Mouse (Mus musculus) thymus, adult 2 months (tissue): Measurements from ENCODE around the gene Rgs6. TPM values are rescaled to one million over a fixed set of nuclear protein-coding genes. Genes with fewer than 3 reads are reported as not detected.

ENCODE experiments used
- DNase-seq: peaks from one replicate; pipeline ENCODE4 v3.0.0; 2021
- H3K27ac ChIP-seq: fragments of 200-500 bp; 2 replicates; pipeline ENCODE4 v1.5.1; 2012; ENCODE audit warnings: low read length, control low read depth; ENCODE audit not compliant: control insufficient read depth, insufficient read depth
- H3K27me3 ChIP-seq: fragments of 200-500 bp; 2 replicates; pipeline ENCODE4 v1.6.1; 2012; ENCODE audit warnings: mild to moderate bottlenecking, low read length, moderate library complexity, mixed read lengths; ENCODE audit not compliant: control insufficient read depth, insufficient read depth
- H3K36me3 ChIP-seq: fragments of 200-500 bp; 2 replicates; pipeline ENCODE4 v1.6.1; 2012; ENCODE audit warnings: mild to moderate bottlenecking, low read length, moderate library complexity; ENCODE audit not compliant: control insufficient read depth, insufficient read depth
- H3K4me1 ChIP-seq: fragments of 200-500 bp; replicated peaks from 2 replicates; pipeline ENCODE4 v1.6.1; 2012; ENCODE audit warnings: low read length; ENCODE audit not compliant: control insufficient read depth, insufficient read depth
- H3K4me3 ChIP-seq: fragments of 200-500 bp; 2 replicates; pipeline ENCODE4 v1.5.1; 2012; ENCODE audit warnings: mild to moderate bottlenecking, low read length, control low read depth, moderate library complexity; ENCODE audit not compliant: control insufficient read depth, insufficient read depth
- CTCF ChIP-seq: fragments of 200-500 bp; IDR thresholded peaks from 2 replicates; pipeline ENCODE4 v1.5.1; 2012; ENCODE audit warnings: mild to moderate bottlenecking, control low read depth, low read length, moderate library complexity, borderline replicate concordance; ENCODE audit not compliant: control insufficient read depth, poor library complexity, insufficient read depth; ENCODE audit errors: extremely low read depth
- POLR2A ChIP-seq: fragments of 200-500 bp; IDR thresholded peaks from 2 replicates; pipeline ENCODE4 v1.6.1; 2012; ENCODE audit warnings: mild to moderate bottlenecking, low read length, control low read depth, moderate library complexity; ENCODE audit not compliant: control insufficient read depth, poor library complexity, insufficient read depth; ENCODE audit errors: extremely low read depth
- WGBS: fragments of 180-500 bp; shearing (Covaris S2); methylation state at CpG from one replicate; pipeline ENCODE4 v1.1.7; 2018; 5-methylcytosine and 5-hydroxymethylcytosine counted together
- polyA plus RNA-seq: library from polyadenylated mRNA; depleted of rRNA; stranded (reverse); fragments of >200 nt; gene quantifications from 2 replicates; pipeline ENCODE4 v1.2.3, GENCODE M21; 2012

Rgs6 gene
- polyA plus RNA-seq, 1 experiment, result 0.46 TPM

GRCm38 (mm10) chr12:82865686-82866085 lies 277.6 kb downstream of the Rgs6 start:
- H3K36me3 ChIP-seq, result no peaks in the 10 kb centered on the region
- WGBS, result 82% methylated on average over 2 of the region's 2 CpGs
- no peak for DNase-seq
- no peaks in the 10 kb centered on the region for H3K4me1 ChIP-seq
- no peak overlapping the region for H3K27ac ChIP-seq
- TF ChIP-seq CTCF, result no peak
- no peak for TF ChIP-seq POLR2A
- no peak overlapping the region for H3K4me3 ChIP-seq
- H3K27me3 ChIP-seq, result no peaks in the 10 kb centered on the region

GRCm38 (mm10) chr12:82880711-82881110 lies 292.6 kb downstream of the Rgs6 start:
- WGBS, result 87% methylated on average over 5 of the region's 5 CpGs
- no peak for DNase-seq
- Histone ChIP-seq H3K27ac (no peak overlapping the region), H3K36me3 (no peaks in the 10 kb centered on the region), H3K27me3 (no peaks in the 10 kb centered on the region), H3K4me3 (no peak overlapping the region), H3K4me1 (no peaks in the 10 kb centered on the region)
- TF ChIP-seq POLR2A, result no peak
- no peak for TF ChIP-seq CTCF

- H3K27me3 ChIP-seq, result no peaks in the 10 kb centered on the region
- DNase-seq, result no peak
- H3K36me3 ChIP-seq, result no peaks in the 10 kb centered on the region
- no peaks in the 10 kb centered on the region for H3K4me1 ChIP-seq
- no peak overlapping the region for H3K27ac ChIP-seq
- no peak overlapping the region for H3K4me3 ChIP-seq
- TF ChIP-seq POLR2A (no peak), CTCF (no peak)
- WGBS, result 100% methylated on average over 1 of the region's 1 CpGs
These were observed 295.0 kb downstream of the Rgs6 start for GRCm38 (mm10) chr12:82883079-82883478.

GRCm38 (mm10) chr12:82894971-82895838 lies 307.1 kb downstream of the Rgs6 start:
- no peaks in the 10 kb centered on the region for H3K4me1 ChIP-seq
- no peaks in the 10 kb centered on the region for H3K36me3 ChIP-seq
- no peak for TF ChIP-seq CTCF
- WGBS, result 87% methylated on average over 6 of the region's 6 CpGs
- H3K27me3 ChIP-seq, result no peaks in the 10 kb centered on the region
- no peak for DNase-seq
- no peak overlapping the region for H3K27ac ChIP-seq
- no peak overlapping the region for H3K4me3 ChIP-seq

- 81% methylated on average over 1 of the region's 1 CpGs for WGBS
- Histone ChIP-seq H3K4me3 (no peak overlapping the region), H3K27me3 (no peaks in the 10 kb centered on the region), H3K27ac (no peak overlapping the region), H3K36me3 (no peaks in the 10 kb centered on the region), H3K4me1 (no peaks in the 10 kb centered on the region)
- no peak for DNase-seq
- TF ChIP-seq POLR2A, result no peak
- TF ChIP-seq CTCF, result no peak
These were observed 317.7 kb downstream of the Rgs6 start for GRCm38 (mm10) chr12:82905773-82906172.

- H3K4me3 ChIP-seq, result no peak overlapping the region
- TF ChIP-seq POLR2A, result no peak
- no peak for TF ChIP-seq CTCF
- H3K27ac ChIP-seq, result no peak overlapping the region
- no peaks in the 10 kb centered on the region for H3K27me3 ChIP-seq
- 98% methylated on average over 2 of the region's 2 CpGs for WGBS
- no peaks in the 10 kb centered on the region for H3K36me3 ChIP-seq
- DNase-seq, result no peak
- H3K4me1 ChIP-seq, result no peaks in the 10 kb centered on the region
These were observed 322.8 kb downstream of the Rgs6 start for GRCm38 (mm10) chr12:82910846-82911245.
